Mouse (Mus musculus) liver (tissue): ENCODE results near the gene Lrp1.

Experiments used
- DNase-seq: peaks from one replicate; pipeline ENCODE4 v3.0.0-alpha.2; 2020; ENCODE audit warnings: mixed read lengths

Gene Lrp1

DNA sequence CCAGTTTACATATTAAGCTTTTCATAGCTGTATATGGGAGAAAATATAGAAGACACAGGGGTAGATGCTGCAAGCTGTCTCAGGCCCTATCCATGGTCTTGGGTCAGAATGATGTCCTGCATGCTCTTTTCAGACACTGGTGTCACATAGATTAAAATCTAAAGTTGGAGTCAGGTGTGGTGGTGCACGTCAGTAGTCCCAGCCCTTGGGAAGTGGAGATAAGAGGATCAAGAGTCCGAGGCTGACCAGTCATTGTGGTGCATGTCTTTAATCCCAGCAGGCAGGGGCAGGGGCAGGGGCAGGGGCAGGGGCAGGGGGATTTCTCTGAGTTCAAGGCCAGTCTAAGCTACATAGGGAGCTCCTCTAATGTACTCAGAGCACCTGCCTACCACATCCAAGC lies 24.8 kb upstream of the Lrp1 start:
- DNase-seq = no peak

- peak; percentile 84 for DNase-seq
Measured at GRCm38 (mm10) chr10:127643553-127644238, 22.7 kb upstream of the Lrp1 start.

GRCm38 (mm10) chr10:127642772-127643552 lies 22.0 kb upstream of the Lrp1 start, which contains the start of gene Stat6:
Stat6 (plus strand) TSS chr10:127642986.
- DNase-seq = peak; percentile 82

GRCm38 (mm10) chr10:127641861-127642771 lies 21.2 kb upstream of the Lrp1 start:
- peak; percentile 89 for DNase-seq

DNA sequence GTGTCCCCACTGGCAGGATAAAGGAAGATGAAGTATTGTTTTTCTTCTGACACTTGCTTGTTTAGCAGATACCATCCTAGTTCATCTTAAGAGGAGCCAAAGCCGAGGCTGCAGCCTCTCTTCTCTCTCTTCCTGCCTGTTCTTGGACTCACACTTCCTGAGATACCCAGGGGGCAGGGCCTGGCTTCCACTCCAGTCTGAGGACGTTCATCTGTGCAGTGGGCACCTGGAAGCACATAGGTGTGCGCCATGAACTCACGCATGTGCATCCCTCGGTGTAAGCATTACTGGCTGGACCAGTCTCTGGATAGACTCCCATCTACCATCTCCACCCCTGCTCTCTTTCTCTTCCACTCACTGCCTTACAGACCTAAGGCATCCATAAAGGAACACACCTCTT lies 19.5 kb upstream of the Lrp1 start:
- no peak for DNase-seq

GRCm38 (mm10) chr10:127632668-127633271 lies 11.8 kb upstream of the Lrp1 start:
- no peak for DNase-seq

DNA sequence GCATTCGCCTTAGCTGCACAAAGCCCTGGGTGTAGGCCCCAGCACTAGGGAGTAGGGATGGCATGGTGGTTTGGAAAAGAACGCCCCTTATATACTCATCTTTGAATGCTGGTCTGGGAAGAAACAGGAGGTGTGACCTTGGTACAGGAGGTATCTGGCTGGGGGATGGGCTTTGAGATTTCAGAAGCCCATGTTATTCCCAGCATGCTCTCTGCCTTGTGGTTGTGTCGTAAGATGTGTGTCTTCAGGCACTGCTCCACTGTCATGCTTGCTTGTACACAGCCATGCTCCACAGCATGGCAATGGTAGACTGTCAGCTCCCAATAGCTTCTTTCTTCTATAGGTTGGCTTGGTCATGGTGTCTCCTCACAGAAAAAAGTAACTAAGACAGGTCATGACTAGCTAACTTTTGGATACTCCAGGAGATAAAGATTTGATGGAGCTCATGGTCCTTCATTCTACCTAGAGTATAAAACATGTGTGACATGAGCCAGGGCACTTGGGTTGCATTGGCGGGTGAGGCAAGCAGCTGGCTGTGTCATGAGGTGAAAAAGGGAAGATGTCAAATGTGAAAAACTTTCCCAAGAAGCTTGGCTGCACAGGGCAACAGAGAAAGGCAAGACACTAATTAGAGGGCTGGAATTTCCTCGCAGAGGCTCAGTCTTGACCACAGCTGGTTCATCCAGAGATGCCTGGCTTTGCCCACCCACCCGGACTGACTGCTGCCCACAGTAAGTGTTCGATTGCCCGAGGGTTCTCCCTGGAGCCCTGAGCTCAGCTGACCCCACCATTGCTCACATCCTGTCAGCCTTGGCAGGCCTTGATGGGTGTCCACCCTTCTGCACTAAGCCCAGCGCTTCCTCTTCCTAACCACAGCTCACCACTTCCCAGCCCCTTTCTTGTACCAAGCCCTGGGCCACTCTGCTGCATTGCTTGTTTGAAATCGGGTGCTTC lies 10.6 kb upstream of the Lrp1 start:
- DNase-seq = no peak

GRCm38 (mm10) chr10:127626433-127626832 lies 5.5 kb upstream of the Lrp1 start:
- no peak for DNase-seq

DNA sequence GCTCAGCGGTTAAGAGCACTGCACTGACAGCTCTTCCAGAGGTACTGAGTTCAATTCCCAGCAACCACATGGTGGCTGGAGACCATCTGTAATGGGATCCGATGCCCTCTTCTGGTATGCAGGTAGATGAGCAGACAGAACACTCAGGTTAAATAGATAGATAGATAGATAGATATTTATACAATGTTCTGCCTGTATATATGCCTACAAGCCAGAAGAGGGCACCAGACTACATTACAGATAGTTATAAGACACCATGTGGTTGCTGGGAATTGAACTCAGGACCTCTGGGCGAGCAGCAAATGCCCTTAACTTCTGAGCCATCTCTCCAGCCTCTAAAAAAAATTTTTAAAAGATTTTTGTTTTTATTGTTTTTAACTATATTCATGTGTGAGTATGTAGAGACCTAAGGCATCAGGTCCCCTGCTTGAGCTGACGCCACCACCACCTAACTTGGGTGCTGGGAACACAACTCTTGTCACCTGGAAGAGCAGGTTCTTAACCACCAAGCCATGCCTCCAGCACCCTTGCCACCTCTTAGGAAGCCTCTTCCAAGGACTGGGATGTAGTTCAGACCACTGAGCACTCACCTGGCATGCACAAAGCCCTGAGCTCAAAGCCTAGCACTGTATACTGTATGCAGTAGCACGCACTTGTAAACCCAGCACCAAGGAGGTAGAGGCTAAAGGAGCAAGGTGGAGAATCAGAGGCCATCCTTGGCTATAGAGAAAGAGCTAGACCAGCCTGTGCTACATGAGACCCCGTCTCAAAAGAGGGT lies 2.7 kb upstream of the Lrp1 start:
- DNase-seq = no peak

DNA sequence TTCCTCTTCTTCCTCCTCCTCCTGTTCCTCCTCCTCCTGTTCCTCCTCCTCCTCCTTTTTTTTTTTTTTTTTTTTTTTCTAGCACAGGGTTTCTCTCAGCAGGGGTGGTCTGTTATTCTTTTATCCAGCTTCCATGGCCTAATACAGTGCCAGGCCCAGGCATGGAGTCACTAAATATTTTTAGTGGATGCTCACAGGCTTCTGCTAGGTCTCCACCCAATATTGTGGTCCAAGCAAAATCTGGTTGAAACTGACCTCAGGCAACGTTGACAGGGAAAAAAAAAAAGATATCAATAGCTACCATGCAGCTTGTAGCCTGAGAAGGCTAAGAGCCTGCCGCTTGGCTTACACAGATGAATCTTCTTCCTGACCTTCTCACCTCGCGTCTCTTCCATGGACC lies 1.7 kb upstream of the Lrp1 start:
- no peak for DNase-seq

DNA sequence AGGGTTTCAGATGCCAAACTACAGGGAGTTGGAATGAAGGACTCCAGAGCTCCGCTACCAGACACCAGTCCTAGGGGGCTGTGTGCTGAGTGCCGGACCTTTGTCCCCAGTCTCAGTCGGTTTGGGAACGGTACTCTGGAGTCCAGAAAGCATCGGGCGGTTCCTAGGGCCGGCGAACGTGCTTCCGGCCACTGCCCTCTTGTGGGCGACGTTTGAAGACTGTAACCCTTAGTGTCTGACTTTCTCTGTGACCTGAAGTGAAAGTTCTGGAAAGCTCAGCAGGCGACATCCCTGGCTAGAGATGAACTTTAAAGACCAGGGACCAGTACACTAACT lies 1.1 kb upstream of the Lrp1 start:
- peak; percentile 51 for DNase-seq

DNA sequence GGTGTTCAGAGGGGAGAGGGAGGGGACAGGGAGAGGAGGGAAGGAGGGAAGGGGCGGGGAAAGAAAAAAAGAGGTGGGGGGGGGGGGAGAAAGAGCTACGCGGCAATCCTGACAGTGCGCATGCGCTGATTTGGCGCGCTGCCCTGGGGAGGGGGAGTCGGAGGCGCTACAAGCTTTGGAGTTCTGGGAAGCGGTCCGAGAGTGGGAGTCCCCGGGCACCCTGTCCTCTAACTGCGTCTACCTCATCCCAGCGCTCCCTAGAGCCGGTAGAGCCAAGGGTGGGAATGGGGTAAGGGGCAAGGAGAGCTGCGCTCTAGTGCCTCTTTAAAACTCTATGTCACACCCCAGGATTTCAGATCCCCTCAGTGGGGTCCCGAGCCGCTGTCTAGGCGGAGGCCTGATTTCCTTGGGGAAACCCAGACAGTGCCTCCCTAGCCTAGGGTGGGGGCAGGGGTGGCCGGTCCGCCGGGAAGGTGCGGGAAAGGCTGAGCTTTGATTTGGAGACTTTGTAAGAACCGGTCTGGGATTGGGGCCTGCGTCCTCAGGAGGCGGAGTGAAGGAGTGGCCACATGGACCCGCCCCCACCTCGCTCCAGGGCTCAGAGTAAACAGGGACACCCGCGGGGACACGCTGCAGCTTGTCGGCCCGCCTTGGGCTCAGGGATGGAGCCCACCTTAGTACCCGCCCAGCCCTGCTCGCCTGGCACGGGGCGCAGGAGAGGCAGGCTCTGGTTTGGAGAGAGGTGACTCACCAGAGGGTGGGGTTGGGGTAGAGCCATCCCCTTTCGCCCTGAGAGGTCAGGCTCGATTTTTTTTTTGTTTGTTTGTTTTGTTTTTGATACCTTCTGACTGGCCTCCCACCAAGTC lies 476 bp upstream of the Lrp1 start:
- peak; percentile 79 for DNase-seq

DNA sequence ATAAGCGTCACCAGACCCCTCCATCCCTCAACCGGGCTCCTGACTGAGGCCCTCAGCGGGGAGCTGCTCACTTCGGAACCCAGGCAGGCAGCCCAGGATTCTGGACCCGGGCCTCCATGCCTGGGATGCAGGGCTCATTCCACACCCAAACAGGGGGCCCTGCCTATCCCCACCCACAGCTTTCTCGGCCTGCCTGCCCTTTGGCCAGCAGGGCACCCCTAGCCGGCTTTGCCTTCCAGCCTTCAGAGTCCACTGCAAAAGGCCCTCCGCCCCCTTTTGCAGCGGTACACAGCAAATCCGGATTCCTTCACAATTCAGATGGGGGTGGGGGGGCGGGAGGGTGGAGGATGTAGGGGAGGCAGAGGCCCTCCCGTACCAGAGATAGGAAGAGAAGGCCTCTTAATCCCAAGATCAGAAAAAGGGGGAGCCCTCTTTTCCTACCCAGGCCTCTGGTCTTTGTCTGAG lies 975 bp downstream of the Lrp1 start:
- peak; percentile 36 for DNase-seq

DNA sequence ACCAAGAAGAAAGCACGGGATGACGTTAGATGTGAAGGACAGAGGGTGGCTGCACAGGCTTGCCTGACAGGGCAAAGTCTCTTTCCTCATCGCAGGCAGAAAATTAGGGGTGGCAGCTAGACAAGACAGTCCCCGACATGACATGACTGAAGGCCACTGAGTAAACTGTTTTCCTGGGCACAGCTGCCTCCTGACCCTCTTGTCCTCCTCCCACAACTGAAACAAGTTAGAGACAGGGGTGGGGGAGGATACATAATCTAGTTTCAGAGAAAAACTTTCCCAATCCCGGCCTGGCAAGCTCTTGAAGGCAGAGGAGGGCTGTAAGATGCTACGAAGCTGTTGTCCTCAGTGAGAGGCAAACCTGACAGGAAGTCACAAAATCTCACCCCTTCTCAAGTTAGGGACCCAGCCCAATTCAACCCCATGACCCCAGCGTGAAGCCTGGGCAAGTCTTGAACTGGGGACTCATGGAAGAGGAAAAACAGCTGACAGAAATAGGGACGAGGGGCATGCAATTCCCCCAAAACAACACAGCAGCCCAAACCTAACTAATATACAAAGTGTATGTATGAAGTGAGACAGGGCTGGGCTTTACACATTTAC lies 1.7 kb downstream of the Lrp1 start:
- no peak for DNase-seq

GRCm38 (mm10) chr10:127618173-127618572 lies 2.8 kb downstream of the Lrp1 start:
- no peak for DNase-seq

DNA sequence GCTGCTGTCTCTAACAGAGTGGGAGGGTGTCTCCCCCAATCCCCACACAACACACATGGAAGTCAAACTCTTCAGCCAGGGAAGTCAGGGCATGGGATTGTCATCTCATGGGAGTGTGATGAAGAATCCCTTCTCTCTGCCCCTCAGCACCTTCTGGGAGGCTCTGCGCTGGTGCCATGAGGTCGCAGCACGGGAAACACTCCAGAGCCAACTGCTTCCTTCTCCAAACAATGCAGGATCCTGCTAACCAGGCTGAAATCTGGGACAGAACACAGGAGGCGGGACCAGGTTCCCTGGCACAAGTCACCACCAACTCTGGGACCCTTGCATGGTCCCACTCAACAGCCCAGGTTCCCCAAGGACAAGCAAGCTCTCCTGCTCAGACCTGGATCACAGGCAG lies 3.7 kb downstream of the Lrp1 start:
- no peak for DNase-seq

- DNase-seq = no peak
Measured at GRCm38 (mm10) chr10:127616261-127616679, 4.7 kb downstream of the Lrp1 start.

DNA sequence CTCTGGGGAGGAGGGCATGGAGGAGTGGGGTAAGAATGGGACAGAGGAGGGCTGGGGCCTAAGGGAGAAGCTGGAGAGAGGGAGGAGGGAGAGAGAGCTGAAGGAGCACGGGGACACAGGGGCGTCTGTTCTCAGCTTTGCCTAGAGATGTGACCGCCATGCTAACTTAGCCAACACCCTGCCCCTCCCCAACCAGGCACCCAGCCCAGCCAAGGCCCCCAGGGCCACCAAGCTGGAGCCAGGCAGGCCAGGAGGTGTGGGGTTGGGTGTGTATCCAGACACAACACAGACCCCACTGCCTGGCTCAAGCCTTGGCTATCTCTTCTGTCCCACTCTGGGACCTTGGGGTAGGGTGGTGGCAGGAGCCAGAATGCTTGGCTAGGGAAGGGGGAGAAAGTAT lies 5.4 kb downstream of the Lrp1 start:
- DNase-seq = no peak

DNA sequence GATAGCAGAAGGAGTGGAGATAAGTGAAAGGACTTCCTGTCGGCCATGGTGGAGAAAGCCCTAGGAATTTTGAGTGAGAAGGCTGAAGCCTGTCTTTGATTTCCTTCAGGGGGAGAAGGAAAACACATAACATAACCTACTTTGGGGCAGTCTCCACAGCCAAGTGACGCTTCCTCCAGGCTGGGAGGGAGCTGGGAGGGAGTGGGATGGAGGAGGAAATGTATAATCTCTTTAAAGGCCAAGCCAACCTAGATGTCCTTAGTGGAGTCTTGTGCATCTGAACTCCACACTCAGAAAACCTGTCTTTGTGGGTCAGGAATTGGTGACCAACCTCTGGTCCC lies 5.9 kb downstream of the Lrp1 start:
- DNase-seq = no peak
